Mouse (Mus musculus) lung, embryonic 15.5 days (tissue): ENCODE data around the gene Zcchc14. TPM values are rescaled to one million over a fixed set of nuclear protein-coding genes. Genes with fewer than 3 reads are reported as not detected.
A peak's percentile ranks its signal among the peaks of the same experiment; 100 is the strongest.

Source experiments
- ATAC-seq: fragments of 200-750 bp; cut with Nextera tagmentation; 2 replicates; pipeline ENCODE4 v1.8.0; 2017; ENCODE audit warnings: moderate number of reproducible peaks, borderline replicate concordance; ENCODE audit not compliant: low FRiP score, low TSS enrichment; ENCODE audit errors: extremely low read depth
- H3K27ac ChIP-seq: fragments of 300-500 bp; sonication (generic); 2 replicates; pipeline ENCODE4 v1.5.1; 2015; ENCODE audit warnings: moderate library complexity, mild to moderate bottlenecking, inconsistent platforms
- H3K27me3 ChIP-seq: fragments of 300-500 bp; sonication (generic); 2 replicates; pipeline ENCODE4 v1.6.1; 2015; ENCODE audit warnings: inconsistent platforms
- H3K36me3 ChIP-seq: fragments of 300-500 bp; sonication (generic); 2 replicates; pipeline ENCODE4 v1.6.1; 2015; ENCODE audit warnings: inconsistent platforms
- H3K4me1 ChIP-seq: fragments of 300-500 bp; sonication (generic); 2 replicates; pipeline ENCODE4 v1.6.1; 2015; ENCODE audit warnings: inconsistent platforms
- H3K4me2 ChIP-seq: fragments of 300-500 bp; sonication (generic); 2 replicates; pipeline ENCODE4 v1.6.1; 2015; ENCODE audit warnings: inconsistent platforms, mild to moderate bottlenecking, moderate library complexity
- H3K4me3 ChIP-seq: fragments of 300-500 bp; sonication (generic); 2 replicates; pipeline ENCODE4 v1.5.1; 2015; ENCODE audit warnings: mild to moderate bottlenecking, inconsistent platforms
- H3K9ac ChIP-seq: fragments of 300-500 bp; sonication (generic); 2 replicates; pipeline ENCODE4 v1.6.1; 2015; ENCODE audit warnings: inconsistent platforms
- H3K9me3 ChIP-seq: fragments of 300-500 bp; sonication (generic); 2 replicates; pipeline ENCODE4 v1.6.1; 2016; ENCODE audit warnings: inconsistent platforms
- WGBS: fragments of 180-500 bp; shearing (Covaris S2); methylation state at CpG from one replicate; pipeline ENCODE4 v1.1.7; 2015; 5-methylcytosine and 5-hydroxymethylcytosine counted together
- polyA plus RNA-seq: library from polyadenylated mRNA; unstranded; fragments of >200 nt; fragmentation: Nextera tagmentation; extraction: Ambion mirVana; gene quantifications from 2 replicates; pipeline ENCODE4 v1.2.1, GENCODE M21; 2015

Gene Zcchc14
- polyA plus RNA-seq = 13.5 and 14.2 TPM in 2 replicates

DNA sequence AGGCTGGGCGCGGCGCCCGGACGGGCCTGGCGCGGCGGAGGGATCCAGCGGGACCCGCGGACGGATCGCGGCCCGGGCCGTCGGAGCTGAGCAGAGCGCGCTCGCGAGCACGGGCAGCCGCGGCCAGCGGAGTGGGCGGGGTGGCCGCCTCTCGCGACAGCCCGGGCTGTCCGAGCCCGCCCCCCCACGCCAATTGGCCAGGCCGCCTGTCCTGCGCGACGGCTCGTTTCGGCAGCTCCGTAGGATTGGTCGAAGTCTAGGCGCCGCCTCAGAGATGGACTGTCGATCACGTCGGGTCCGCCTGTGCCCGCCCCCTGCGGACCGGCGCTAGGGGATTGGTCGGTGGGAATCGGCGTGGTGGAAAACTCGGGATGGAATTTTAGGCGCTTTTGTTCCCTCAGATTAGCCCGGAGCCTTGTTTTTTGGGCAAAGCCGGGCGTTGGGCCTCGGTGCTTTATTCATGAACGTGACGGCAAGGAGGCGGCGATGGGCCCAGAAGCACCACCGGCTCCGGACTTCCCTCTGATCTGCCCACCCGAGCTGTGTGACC is at the start of gene Zcchc14:
Gene Zcchc14 (minus strand): TSS at position 128 of the 550 bp plus-strand sequence.
- peak; percentile 99 for ATAC-seq
- peak within 1 kb of the TSS; percentile 78 for H3K9ac ChIP-seq
- peak within 1 kb of the TSS; percentile 80 for H3K4me3 ChIP-seq
- peak within 1 kb of the TSS; percentile 91 for H3K4me2 ChIP-seq
- no peaks in the 10 kb centered on the region for H3K9me3 ChIP-seq
- peak within 1 kb of the TSS; percentile 91 for H3K27ac ChIP-seq
- WGBS = under 1% methylated on average over 55 of the region's 67 CpGs
- H3K27me3 ChIP-seq = no peaks in the 10 kb centered on the region
- no peaks in the 10 kb centered on the region for H3K36me3 ChIP-seq
- H3K4me1 ChIP-seq = peaks cover 51% of the 10 kb centered on the region

DNA sequence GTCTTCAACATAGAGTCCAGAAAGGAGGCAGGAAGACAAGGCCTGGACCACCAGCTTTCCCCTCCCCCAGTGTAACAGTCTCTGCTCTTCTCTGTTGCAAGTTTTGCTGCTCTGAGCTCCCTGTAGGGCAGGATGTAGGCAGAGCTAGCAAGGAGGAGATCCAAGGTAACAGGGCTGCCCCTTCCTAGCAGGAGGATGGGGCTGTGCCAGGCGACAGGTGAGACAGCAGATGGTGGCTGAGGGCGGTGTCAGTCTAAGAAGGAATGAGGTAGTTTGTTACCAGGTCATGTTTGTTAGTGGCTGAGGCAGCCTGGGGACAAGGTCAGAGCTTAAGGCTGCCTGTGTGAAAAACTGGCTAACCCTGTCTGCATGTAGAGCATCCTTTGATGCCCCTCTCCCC is 47.2 kb upstream of the Zcchc14 start:
- no peak for ATAC-seq
- H3K4me3 ChIP-seq = no peak overlapping the region
- H3K27ac ChIP-seq = no peak overlapping the region
- peaks cover 12% of the 10 kb centered on the region for H3K4me1 ChIP-seq
- H3K4me2 ChIP-seq = no peak overlapping the region
- no peak overlapping the region for H3K9ac ChIP-seq
- no peaks in the 10 kb centered on the region for H3K27me3 ChIP-seq
- no peaks in the 10 kb centered on the region for H3K9me3 ChIP-seq
- 82% methylated on average over 2 of the region's 2 CpGs for WGBS
- H3K36me3 ChIP-seq = no peaks in the 10 kb centered on the region

- Histone ChIP-seq H3K4me1 (peaks cover 12% of the 10 kb centered on the region), H3K27me3 (no peaks in the 10 kb centered on the region), H3K9ac (no peak overlapping the region), H3K4me3 (0 out of 2 replicates have a peak overlapping the region, but pooled peaks have one; percentile 12), H3K27ac (no peak overlapping the region), H3K9me3 (no peaks in the 10 kb centered on the region), H3K4me2 (peak overlapping the region; percentile 43), H3K36me3 (no peaks in the 10 kb centered on the region)
- 9% methylated on average over 9 of the region's 9 CpGs for WGBS
- peak; percentile 55; the same call in 1 of the 2 replicates for ATAC-seq
Observed at GRCm38 (mm10) chr8:121698615-121699101, 46.0 kb upstream of the Zcchc14 start.

GRCm38 (mm10) chr8:121697735-121698614 is 45.3 kb upstream of the Zcchc14 start:
- Histone ChIP-seq H3K27ac (no peak overlapping the region), H3K9ac (no peak overlapping the region), H3K27me3 (no peaks in the 10 kb centered on the region), H3K9me3 (no peaks in the 10 kb centered on the region), H3K4me1 (peaks cover 12% of the 10 kb centered on the region), H3K4me2 (peak overlapping the region; percentile 43), H3K4me3 (0 out of 2 replicates have a peak overlapping the region, but pooled peaks have one; percentile 12), H3K36me3 (no peaks in the 10 kb centered on the region)
- 2% methylated on average over 17 of the region's 17 CpGs for WGBS
- peak; percentile 69 for ATAC-seq

GRCm38 (mm10) chr8:121695585-121696184 is 43.0 kb upstream of the Zcchc14 start:
- WGBS = 60% methylated on average over 6 of the region's 6 CpGs

DNA sequence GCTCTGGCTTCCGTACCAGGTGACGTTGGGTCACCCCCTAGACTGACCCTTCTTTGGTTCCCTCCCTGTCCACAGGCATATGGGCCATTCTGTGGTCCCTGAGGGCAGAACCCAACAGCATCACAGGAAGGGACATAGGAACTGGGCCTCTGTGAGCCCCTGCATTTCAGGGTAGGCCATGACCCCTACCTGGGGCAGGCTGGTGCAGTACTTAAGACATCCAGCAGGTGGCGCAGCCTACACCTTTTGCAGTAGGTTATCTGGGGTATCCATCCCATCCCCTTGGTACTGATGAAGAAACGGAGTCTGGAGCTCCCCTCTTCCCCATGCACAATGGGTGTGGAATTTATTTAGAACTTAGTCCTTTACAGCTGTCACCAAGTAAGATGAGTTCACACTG is 41.8 kb upstream of the Zcchc14 start:
- H3K27me3 ChIP-seq = no peaks in the 10 kb centered on the region
- ATAC-seq = no peak
- no peak overlapping the region for H3K4me2 ChIP-seq
- no peaks in the 10 kb centered on the region for H3K36me3 ChIP-seq
- no peak overlapping the region for H3K27ac ChIP-seq
- H3K9me3 ChIP-seq = no peaks in the 10 kb centered on the region
- peaks cover 12% of the 10 kb centered on the region for H3K4me1 ChIP-seq
- 48% methylated on average over 4 of the region's 4 CpGs for WGBS
- no peak overlapping the region for H3K9ac ChIP-seq
- H3K4me3 ChIP-seq = no peak overlapping the region

More at GRCm38 (mm10) chr8:121695585-121696184, 43.0 kb upstream of the Zcchc14 start:
- Histone ChIP-seq H3K27me3 (no peaks in the 10 kb centered on the region), H3K4me1 (peaks cover 12% of the 10 kb centered on the region), H3K27ac (no peak overlapping the region), H3K9ac (no peak overlapping the region), H3K4me2 (no peak overlapping the region), H3K4me3 (no peak overlapping the region), H3K36me3 (no peaks in the 10 kb centered on the region), H3K9me3 (no peaks in the 10 kb centered on the region)
- ATAC-seq = no peak

DNA sequence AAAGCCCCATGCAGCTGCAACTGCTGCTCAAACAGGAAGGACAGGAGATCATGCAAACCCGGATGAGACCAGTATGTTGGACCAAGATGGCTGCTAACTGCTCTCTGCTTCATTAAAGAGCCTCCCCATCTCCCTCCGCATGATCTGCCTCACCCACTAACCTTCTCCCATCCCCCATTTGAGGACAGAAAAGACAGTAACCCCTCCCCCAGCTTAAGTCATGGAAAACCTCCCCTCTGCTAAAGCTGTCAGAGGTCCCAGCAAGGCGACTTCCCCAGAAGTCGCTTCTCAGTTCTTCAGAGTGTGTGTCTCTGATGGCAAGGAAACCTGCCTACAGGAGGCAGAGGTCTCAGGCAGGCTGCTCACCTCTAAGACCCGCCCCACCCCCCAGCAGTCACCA is 35.8 kb upstream of the Zcchc14 start:
- ATAC-seq = no peak
- H3K4me1 ChIP-seq = no peaks in the 10 kb centered on the region
- H3K9ac ChIP-seq = no peak overlapping the region
- no peak overlapping the region for H3K4me2 ChIP-seq
- H3K4me3 ChIP-seq = no peak overlapping the region
- H3K27ac ChIP-seq = no peak overlapping the region
- 32% methylated on average over 5 of the region's 5 CpGs for WGBS
- no peaks in the 10 kb centered on the region for H3K9me3 ChIP-seq
- H3K27me3 ChIP-seq = no peaks in the 10 kb centered on the region
- H3K36me3 ChIP-seq = no peaks in the 10 kb centered on the region

DNA sequence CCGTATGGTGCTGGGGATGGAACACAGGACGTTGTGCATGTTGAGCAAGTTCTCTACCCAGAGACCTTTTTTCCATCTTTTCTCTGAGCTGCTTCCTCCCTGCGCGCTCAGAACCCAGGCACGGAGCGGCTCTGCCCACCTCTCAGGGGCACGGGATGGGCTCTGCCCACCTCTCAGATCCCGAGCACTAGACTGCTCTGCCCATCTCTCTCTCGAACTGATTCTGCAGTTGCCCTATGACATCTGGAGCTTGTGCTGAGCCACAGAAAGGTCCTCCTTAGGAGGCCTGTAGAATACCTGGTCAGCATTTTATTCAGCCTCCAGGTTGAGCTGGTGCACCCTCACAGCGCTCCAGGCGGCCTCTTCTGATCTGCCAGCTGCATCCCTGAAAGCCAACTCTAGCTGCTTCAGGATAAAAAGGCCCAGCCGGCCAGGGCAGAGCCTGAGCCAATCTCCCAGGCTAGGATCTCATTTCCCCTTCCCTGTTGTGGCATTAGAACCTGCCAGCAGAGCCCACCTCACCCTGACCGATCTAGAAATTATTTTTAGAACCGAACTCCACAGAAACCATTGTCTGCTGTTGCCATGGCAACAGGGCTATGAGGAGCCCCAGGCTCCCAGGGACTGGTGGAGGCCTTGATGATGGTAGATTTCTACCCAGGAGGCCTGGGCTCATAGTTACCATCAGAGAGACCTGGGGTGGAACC is 34.9 kb upstream of the Zcchc14 start:
- Histone ChIP-seq H3K4me3 (no peak overlapping the region), H3K27me3 (no peaks in the 10 kb centered on the region), H3K36me3 (no peaks in the 10 kb centered on the region), H3K27ac (no peak overlapping the region), H3K9me3 (no peaks in the 10 kb centered on the region), H3K9ac (no peak overlapping the region), H3K4me2 (no peak overlapping the region), H3K4me1 (no peaks in the 10 kb centered on the region)
- WGBS = 56% methylated on average over 14 of the region's 14 CpGs
- no peak for ATAC-seq

DNA sequence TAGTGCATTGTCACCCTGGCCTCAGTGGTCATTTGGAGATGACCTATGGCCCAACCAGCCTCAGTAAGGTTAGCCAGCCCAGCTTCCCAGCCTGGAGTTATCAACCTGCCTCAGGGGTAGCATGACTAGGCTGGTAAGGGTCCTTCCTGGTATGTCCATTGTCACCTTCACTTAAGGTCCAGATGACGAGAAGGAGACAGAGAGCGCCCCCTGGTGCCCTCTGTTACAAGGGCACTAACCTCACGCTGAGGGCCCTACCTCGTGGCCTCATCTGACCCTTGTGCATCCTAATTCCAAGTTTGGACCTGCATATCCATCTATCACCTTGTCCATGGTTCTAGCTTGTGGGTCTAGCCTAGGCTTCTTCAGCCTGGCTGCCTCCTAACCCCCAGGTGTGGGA is 32.7 kb upstream of the Zcchc14 start:
- Histone ChIP-seq H3K4me2 (no peak overlapping the region), H3K9me3 (no peaks in the 10 kb centered on the region), H3K9ac (no peak overlapping the region), H3K27me3 (peaks cover 5% of the 10 kb centered on the region; the same call in 1 of the 2 replicates), H3K4me3 (no peak overlapping the region), H3K4me1 (no peaks in the 10 kb centered on the region), H3K27ac (no peak overlapping the region), H3K36me3 (no peaks in the 10 kb centered on the region)
- WGBS = 19% methylated on average over 4 of the region's 4 CpGs
- ATAC-seq = no peak

GRCm38 (mm10) chr8:121683083-121683832 is 30.6 kb upstream of the Zcchc14 start:
- WGBS = 58% methylated on average over 10 of the region's 10 CpGs
- no peak overlapping the region for H3K4me2 ChIP-seq
- peaks cover 5% of the 10 kb centered on the region; the same call in 1 of the 2 replicates for H3K27me3 ChIP-seq

GRCm38 (mm10) chr8:121681457-121681856 is 28.8 kb upstream of the Zcchc14 start:
- Histone ChIP-seq H3K4me2 (no peak overlapping the region), H3K4me3 (no peak overlapping the region), H3K4me1 (no peaks in the 10 kb centered on the region), H3K9me3 (no peaks in the 10 kb centered on the region), H3K27ac (no peak overlapping the region), H3K36me3 (no peaks in the 10 kb centered on the region), H3K27me3 (peaks cover 5% of the 10 kb centered on the region; the same call in 1 of the 2 replicates), H3K9ac (no peak overlapping the region)
- no peak for ATAC-seq
- 54% methylated on average over 10 of the region's 10 CpGs for WGBS

More at GRCm38 (mm10) chr8:121683083-121683832, 30.6 kb upstream of the Zcchc14 start:
- no peaks in the 10 kb centered on the region for H3K36me3 ChIP-seq
- H3K27ac ChIP-seq = no peak overlapping the region
- no peaks in the 10 kb centered on the region for H3K4me1 ChIP-seq
- H3K9me3 ChIP-seq = no peaks in the 10 kb centered on the region
- H3K4me3 ChIP-seq = no peak overlapping the region
- H3K9ac ChIP-seq = no peak overlapping the region
- no peak for ATAC-seq
